Mouse (Mus musculus) adrenal gland, postnatal 14 days (tissue): ENCODE data around the gene Ceacam14. TPM values are rescaled to one million over a fixed set of nuclear protein-coding genes. Genes with fewer than 3 reads are reported as not detected.

Source experiments
- DNase-seq: peaks from one replicate; pipeline ENCODE4 v3.0.0; 2021; ENCODE audit warnings: mixed read lengths
- long read RNA-seq, 2 experiments: library from polyadenylated mRNA; stranded (forward); transcript quantifications; one replicate each; pipeline ENCODE4 v2.0.0; 2021
- total RNA-seq: library from RNA; stranded (reverse); gene quantifications from 2 replicates; pipeline ENCODE4 v1.2.3, GENCODE M21; 2021

Gene Ceacam14
- total RNA-seq, result not detected in 2 replicates
- long read RNA-seq, experiment 1, result 0 reads
- long read RNA-seq, experiment 2, result 0 reads

- no peak for DNase-seq
These were observed at the start of gene Ceacam14 for GRCm38 (mm10) chr7:17812333-17812732. Gene Ceacam14 (plus strand): TSS chr7:17812633.

Other genes starting within 250 kb of the Ceacam14 start
- gene Ceacam5, start 99.4 kb upstream of the Ceacam14 start, total RNA-seq, result not detected in 2 replicates
- gene Gm5155, start 59.1 kb downstream of the Ceacam14 start, total RNA-seq, result not detected in 2 replicates
- gene Ceacam11, start 159.5 kb downstream of the Ceacam14 start, total RNA-seq, result not detected in 2 replicates
- gene Ceacam13, start 197.3 kb downstream of the Ceacam14 start, total RNA-seq, result not detected in 2 replicates